Mouse (Mus musculus): ENCODE measurements at regions not wholly inside any gene's neighbourhood (a gene's known extent, or its start where the extent isn't known, plus 50 kb on each side); places are given as distances from the start of the nearest gene placed in this dataset.

DNA sequence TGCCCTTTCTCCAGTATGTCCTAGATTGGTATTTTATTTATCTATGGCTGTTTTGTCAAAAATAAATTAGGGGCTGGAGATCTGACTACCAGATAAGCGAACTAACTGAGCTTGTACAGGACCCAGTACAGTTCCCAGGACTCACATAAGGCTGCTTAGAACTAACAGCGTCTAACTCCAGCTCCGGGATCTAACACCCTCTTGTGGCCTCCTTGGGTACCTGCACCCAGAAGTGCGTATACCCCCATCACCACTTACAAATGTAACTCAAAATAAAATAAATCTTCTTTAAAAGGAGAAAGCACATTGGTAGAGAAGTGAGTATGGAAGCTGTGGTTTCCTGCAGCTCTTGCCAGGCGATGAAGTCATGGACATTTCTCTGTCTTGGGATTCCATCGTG is 82.9 kb downstream of the Gm4791 start:
- Histone ChIP-seq H3K9ac (replicated peaks; ENCODE audit: low read depth, low read length) (no peak overlapping the region), H3K27me3 (ENCODE audit: control insufficient read depth, insufficient read depth, low read length) (no peaks in the 10 kb centered on the region), H3K4me2 (ENCODE audit: low read depth, low read length) (no peak overlapping the region), H3K36me3 (replicated peaks; ENCODE audit: control insufficient read depth, insufficient read depth, low read length) (no peaks in the 10 kb centered on the region), H3K27ac (ENCODE audit: low read depth) (no peak overlapping the region), H3K4me3 (ENCODE audit: low read depth, low read length) (no peak overlapping the region), H3K4me1 (ENCODE audit: control insufficient read depth, insufficient read depth) (no peaks in the 10 kb centered on the region), H3K9me3 (replicated peaks; ENCODE audit: control insufficient read depth, low read length) (no peaks in the 10 kb centered on the region)
- 93% methylated on average over 6 of the region's 6 CpGs for WGBS
- DNase-seq (ENCODE audit: low spot score) (no peak), ATAC-seq (ENCODE audit: insufficient read depth, low read depth) (no peak)
- TF ChIP-seq EP300 (IDR thresholded peaks at IDR 0.05; ENCODE audit: low read depth), result no peak
- no peak for TF ChIP-seq CTCF (IDR thresholded peaks at IDR 0.05; ENCODE audit: low read depth)

DNA sequence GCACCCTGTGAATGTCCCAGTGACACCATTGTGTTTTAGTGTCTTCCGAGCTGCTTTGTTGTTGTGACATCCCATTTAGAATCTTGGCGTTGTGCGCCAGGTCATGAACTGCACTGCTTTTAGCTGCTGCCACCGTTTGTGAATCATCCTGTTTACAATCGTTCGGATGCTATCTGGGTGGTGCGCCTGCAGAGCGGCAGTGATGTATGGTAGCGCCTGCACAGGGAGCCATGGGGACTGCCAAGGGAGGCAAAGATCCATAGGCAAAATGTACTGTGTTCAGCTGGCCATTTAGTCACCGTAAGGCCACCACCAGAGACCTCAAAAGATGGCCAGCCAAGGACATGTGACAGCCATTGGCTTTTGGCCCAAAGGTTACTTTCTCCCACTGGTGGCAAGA is 93.3 kb downstream of the Gm4791 start:
- H3K4me3 ChIP-seq (ENCODE audit: low read depth, low read length), result no peak overlapping the region
- TF ChIP-seq EP300 (IDR thresholded peaks at IDR 0.05; ENCODE audit: low read depth) (no peak), CTCF (IDR thresholded peaks at IDR 0.05; ENCODE audit: low read depth) (no peak)
- H3K9me3 ChIP-seq (replicated peaks; ENCODE audit: control insufficient read depth, low read length), result no peaks in the 10 kb centered on the region
- H3K9ac ChIP-seq (replicated peaks; ENCODE audit: low read depth, low read length), result no peak overlapping the region
- ATAC-seq (ENCODE audit: insufficient read depth, low read depth) (no peak), DNase-seq (ENCODE audit: low spot score) (no peak)
- H3K36me3 ChIP-seq (replicated peaks; ENCODE audit: control insufficient read depth, insufficient read depth, low read length), result no peaks in the 10 kb centered on the region
- 78% methylated on average over 10 of the region's 10 CpGs for WGBS
- no peaks in the 10 kb centered on the region for H3K27me3 ChIP-seq (ENCODE audit: control insufficient read depth, insufficient read depth, low read length)
- H3K4me2 ChIP-seq (ENCODE audit: low read depth, low read length), result no peak overlapping the region
- no peak overlapping the region for H3K27ac ChIP-seq (ENCODE audit: low read depth)
- H3K4me1 ChIP-seq (ENCODE audit: control insufficient read depth, insufficient read depth), result no peaks in the 10 kb centered on the region

DNA sequence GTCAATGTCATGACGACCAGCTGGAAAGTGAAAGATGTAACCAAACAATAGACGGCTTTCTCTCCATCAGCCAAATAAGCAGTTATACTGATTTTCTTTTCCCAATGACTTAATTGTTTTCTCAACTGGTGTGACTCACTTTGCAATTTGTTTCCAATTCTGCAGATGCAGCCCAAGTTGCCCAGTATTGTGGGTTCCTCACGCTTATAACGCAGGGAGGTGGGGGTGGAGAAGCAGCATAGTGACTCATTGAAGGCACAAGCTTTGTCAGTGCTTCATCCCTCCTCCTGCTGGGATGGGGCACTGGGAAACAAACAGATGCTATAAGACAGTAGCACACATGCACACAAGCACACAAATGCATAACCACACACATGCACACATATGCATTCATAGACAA is 97.1 kb downstream of the Gm4791 start:
- WGBS, result 88% methylated on average over 4 of the region's 4 CpGs
- H3K27ac ChIP-seq (ENCODE audit: low read depth), result no peak overlapping the region
- H3K4me2 ChIP-seq (ENCODE audit: low read depth, low read length), result no peak overlapping the region
- no peak overlapping the region for H3K4me3 ChIP-seq (ENCODE audit: low read depth, low read length)
- no peaks in the 10 kb centered on the region for H3K36me3 ChIP-seq (replicated peaks; ENCODE audit: control insufficient read depth, insufficient read depth, low read length)
- H3K9me3 ChIP-seq (replicated peaks; ENCODE audit: control insufficient read depth, low read length), result no peaks in the 10 kb centered on the region
- TF ChIP-seq EP300 (IDR thresholded peaks at IDR 0.05; ENCODE audit: low read depth), result no peak
- TF ChIP-seq CTCF (IDR thresholded peaks at IDR 0.05; ENCODE audit: low read depth), result no peak
- H3K27me3 ChIP-seq (ENCODE audit: control insufficient read depth, insufficient read depth, low read length), result no peaks in the 10 kb centered on the region
- H3K4me1 ChIP-seq (ENCODE audit: control insufficient read depth, insufficient read depth), result no peaks in the 10 kb centered on the region
- DNase-seq (ENCODE audit: low spot score) (no peak), ATAC-seq (ENCODE audit: insufficient read depth, low read depth) (no peak)
- H3K9ac ChIP-seq (replicated peaks; ENCODE audit: low read depth, low read length), result no peak overlapping the region

DNA sequence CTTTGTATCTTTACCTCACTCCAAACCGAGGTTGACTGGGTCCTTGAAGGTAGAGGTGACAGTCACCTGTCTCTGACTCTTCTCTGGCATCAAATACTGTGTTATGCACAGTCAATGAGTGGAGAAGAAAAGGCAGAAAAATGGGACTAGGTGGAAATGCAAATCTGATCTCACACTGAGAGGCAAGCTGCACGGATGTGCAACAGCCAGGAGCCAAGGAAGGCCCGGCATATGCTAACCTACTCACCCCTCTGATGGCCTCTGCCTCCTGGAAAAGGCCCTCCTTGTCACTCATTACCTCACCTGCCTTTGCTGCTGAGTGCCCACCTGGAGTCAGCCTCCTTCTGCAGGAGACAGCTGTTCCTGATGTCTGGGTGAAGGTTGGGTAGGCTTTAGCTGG is 104.8 kb downstream of the Gm4791 start:
- no peak for ATAC-seq (ENCODE audit: insufficient read depth, low read depth)
- Histone ChIP-seq H3K4me3 (ENCODE audit: low read depth, low read length) (no peak overlapping the region), H3K27me3 (ENCODE audit: control insufficient read depth, insufficient read depth, low read length) (no peaks in the 10 kb centered on the region), H3K36me3 (replicated peaks; ENCODE audit: control insufficient read depth, insufficient read depth, low read length) (no peaks in the 10 kb centered on the region), H3K27ac (ENCODE audit: low read depth) (no peak overlapping the region), H3K9me3 (replicated peaks; ENCODE audit: control insufficient read depth, low read length) (no peaks in the 10 kb centered on the region), H3K4me2 (ENCODE audit: low read depth, low read length) (no peak overlapping the region), H3K9ac (replicated peaks; ENCODE audit: low read depth, low read length) (no peak overlapping the region), H3K4me1 (ENCODE audit: control insufficient read depth, insufficient read depth) (no peaks in the 10 kb centered on the region)
- no peak for DNase-seq (ENCODE audit: low spot score)
- no peak for TF ChIP-seq EP300 (IDR thresholded peaks at IDR 0.05; ENCODE audit: low read depth)
- TF ChIP-seq CTCF (IDR thresholded peaks at IDR 0.05; ENCODE audit: low read depth), result no peak
- WGBS, result 64% methylated on average over 3 of the region's 3 CpGs

DNA sequence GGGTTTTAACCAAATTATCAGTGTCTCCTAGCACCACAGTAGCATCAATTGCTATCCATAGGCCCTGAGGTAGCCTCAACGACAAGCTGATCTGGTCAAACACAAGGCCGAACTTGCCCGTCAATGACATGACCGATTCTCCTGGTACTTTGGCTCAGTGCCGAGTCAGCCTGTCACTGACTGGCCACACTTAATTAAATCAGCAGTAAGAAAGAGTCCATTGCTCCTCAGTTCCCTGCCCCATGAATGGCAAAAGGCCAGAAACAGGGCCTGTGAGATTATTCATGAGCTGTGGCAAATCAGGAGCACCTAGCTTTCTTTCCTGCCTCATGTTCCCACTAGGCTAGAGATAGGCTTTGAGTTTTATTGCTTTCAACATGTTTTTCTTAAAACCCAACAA is 105.4 kb downstream of the Gm4791 start:
- Histone ChIP-seq H3K4me2 (ENCODE audit: low read depth, low read length) (no peak overlapping the region), H3K4me3 (ENCODE audit: low read depth, low read length) (no peak overlapping the region), H3K27me3 (ENCODE audit: control insufficient read depth, insufficient read depth, low read length) (no peaks in the 10 kb centered on the region), H3K9ac (replicated peaks; ENCODE audit: low read depth, low read length) (no peak overlapping the region), H3K9me3 (replicated peaks; ENCODE audit: control insufficient read depth, low read length) (no peaks in the 10 kb centered on the region), H3K36me3 (replicated peaks; ENCODE audit: control insufficient read depth, insufficient read depth, low read length) (no peaks in the 10 kb centered on the region), H3K4me1 (ENCODE audit: control insufficient read depth, insufficient read depth) (no peaks in the 10 kb centered on the region), H3K27ac (ENCODE audit: low read depth) (no peak overlapping the region)
- WGBS, result 69% methylated on average over 5 of the region's 5 CpGs
- ATAC-seq (ENCODE audit: insufficient read depth, low read depth), result no peak
- no peak for TF ChIP-seq CTCF (IDR thresholded peaks at IDR 0.05; ENCODE audit: low read depth)
- no peak for TF ChIP-seq EP300 (IDR thresholded peaks at IDR 0.05; ENCODE audit: low read depth)
- no peak for DNase-seq (ENCODE audit: low spot score)

DNA sequence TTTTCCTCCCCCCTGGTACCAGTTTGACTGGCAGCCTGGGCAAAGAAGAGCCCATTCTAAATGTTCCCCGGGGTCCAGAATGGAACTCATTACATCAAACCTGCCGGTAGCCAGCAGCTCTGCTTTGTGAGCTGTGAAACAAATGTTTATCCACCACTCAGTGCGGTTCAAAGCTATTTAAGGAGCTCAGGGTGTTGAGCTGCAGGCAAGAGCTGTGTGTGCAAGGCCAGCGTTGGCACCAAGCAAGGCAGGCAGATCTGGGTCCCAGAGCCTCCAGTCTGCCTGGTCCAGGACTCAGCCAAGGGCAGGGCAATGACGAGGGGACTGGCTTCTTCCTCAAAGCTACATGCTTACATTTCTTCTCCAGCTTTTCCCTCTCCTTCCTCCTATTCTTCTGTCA is 109.6 kb downstream of the Gm4791 start:
- Histone ChIP-seq H3K36me3 (replicated peaks; ENCODE audit: control insufficient read depth, insufficient read depth, low read length) (no peaks in the 10 kb centered on the region), H3K4me3 (ENCODE audit: low read depth, low read length) (no peak overlapping the region), H3K4me2 (ENCODE audit: low read depth, low read length) (no peak overlapping the region), H3K27ac (ENCODE audit: low read depth) (no peak overlapping the region), H3K4me1 (ENCODE audit: control insufficient read depth, insufficient read depth) (no peaks in the 10 kb centered on the region), H3K27me3 (ENCODE audit: control insufficient read depth, insufficient read depth, low read length) (no peaks in the 10 kb centered on the region), H3K9me3 (replicated peaks; ENCODE audit: control insufficient read depth, low read length) (no peaks in the 10 kb centered on the region), H3K9ac (replicated peaks; ENCODE audit: low read depth, low read length) (no peak overlapping the region)
- no peak for DNase-seq (ENCODE audit: low spot score)
- TF ChIP-seq EP300 (IDR thresholded peaks at IDR 0.05; ENCODE audit: low read depth) (no peak), CTCF (IDR thresholded peaks at IDR 0.05; ENCODE audit: low read depth) (no peak)
- no peak for ATAC-seq (ENCODE audit: insufficient read depth, low read depth)
- 29% methylated on average over 5 of the region's 5 CpGs for WGBS
